Mouse (Mus musculus) Muller cell, postnatal 12 days (primary cell): ENCODE results near the gene Rpl36-ps4.
"Not testable (repeated sequence)": the region's sequence is repeated elsewhere in the genome, so short reads cannot be mapped to it uniquely, and the experiment has no call there.

Experiments
- DNase-seq: peaks from one replicate; pipeline ENCODE4 v3.0.0-alpha.2; 2015; ENCODE audit errors: inconsistent ontology term

Rpl36-ps4 gene

DNA sequence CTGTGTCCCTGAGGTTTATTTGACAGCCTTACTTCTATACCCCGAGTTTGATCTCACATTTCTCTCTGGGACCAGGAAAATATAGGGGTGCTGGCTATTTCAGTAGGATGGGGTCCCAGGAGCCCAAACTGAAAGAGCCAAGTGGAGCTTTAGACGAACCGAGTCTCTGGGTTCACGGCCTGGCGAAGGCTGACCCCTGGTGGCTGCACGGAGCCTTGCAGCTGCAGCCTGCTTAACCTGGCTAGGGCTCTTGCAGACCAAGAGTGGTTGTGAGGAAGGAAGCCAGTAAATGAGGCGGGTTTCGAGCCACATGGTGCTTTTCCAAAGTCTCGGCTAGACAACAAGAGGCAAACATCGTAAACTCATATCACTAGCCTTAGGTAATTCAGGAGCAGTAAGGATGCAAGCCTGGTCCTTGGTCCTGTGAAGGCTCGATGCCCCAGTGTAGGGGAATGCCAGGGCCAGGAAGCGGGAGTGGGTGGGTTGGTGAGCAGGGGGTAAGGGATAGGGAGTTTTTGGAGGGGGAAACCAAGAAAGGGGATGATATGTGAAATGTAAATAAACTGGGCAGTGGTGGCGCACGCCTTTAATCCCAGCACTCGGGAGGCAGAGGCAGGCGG, 28.3 kb downstream of the Rpl36-ps4 start:
- DNase-seq: peak; percentile 61

DNA sequence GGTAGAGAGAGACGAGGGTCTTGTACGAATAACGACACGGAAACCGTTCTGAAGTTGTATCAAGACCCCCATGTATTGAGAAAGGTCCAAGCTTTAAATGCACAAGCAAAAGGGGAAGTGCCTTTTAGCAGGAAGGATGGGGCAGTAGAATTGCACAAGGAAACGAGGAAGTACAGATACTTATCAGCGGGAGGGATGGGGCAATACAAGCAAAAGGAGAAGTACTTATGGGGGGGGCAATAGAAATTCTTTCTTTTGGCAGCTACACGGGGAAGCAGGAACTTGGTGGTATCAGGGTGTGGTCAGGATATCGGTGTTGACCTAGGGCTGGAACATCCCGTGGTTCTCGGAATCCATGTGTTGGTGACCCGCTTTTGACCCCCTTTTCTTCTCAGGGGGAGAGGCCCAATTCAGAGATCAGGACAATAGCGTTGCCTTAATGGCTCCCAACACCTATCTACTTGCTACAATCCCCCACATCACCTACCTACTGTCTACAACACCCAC, 33.9 kb downstream of the Rpl36-ps4 start:
- DNase-seq: not testable (repeated sequence)

DNA sequence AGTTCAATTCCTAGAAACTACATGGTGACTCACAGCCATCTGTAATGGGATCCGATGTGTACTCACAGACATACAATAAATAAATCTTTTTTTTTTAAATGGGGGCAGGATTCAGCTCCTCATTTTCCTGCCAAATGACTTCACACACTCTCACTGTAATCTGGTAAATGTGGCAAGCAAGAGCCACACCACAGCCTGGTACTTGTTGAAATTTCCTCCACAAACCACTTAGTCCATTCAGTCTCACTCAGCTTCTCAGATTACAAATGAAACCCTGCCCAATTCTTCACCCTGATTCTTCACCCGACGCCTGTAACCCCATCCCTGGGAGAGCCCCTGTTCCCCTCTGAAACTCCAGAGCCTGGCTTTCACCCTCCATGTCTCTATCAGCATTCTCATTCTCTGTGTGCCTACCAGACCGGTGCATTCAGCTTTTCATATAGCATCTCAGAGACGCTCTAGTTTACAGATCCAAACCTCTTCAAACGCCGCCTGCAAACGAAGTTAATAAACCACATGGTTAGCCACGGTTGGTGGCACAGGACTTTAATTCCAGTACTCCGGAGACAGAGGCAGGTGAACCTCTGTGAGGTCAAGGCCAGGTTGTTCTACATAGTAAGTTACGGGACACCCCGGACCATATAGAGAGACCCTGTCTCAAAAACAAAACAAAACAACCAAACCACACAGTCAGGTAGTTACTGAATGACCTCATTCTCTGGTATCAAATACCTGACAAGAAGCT, 36.5 kb downstream of the Rpl36-ps4 start:
- DNase-seq: no peak

DNA sequence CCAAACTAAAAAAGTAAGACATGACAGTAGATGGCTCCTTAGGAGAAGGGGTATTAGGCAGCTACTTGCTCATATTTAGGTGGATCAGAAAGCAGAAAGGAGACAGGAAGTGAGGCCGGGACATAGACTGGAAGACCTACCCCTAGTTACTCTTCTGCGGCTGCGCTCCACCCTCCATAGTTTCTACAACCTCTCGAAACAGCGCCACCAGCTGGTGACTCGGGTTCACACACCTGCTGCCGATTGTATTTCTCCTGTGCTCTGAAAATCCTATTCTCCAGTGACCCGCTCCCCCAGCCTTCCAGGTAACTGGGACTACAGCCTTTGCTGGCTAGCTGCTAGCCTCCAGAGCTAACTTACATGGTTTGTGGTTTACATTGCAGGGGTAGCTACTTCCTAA, 37.5 kb downstream of the Rpl36-ps4 start:
- DNase-seq: no peak

DNA sequence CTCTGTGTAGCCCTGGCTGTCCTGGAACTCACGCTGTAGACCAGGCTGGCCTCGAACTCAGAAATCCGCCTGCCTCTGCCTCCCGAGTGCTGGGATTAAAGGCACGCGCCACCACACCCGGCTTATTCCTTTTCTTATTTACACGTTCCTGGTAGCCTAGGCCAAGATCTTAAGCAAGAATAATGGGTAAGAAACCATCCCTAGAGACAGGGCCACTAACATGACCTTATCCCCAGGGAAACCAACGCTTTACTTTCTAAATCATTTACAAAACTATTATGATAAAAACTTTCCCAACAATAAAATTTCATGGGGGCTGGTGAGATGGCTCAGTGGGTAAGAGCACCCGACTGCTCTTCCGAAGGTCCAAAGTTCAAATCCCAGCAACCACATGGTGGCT, 38.6 kb downstream of the Rpl36-ps4 start:
- DNase-seq: not testable (repeated sequence)

DNA sequence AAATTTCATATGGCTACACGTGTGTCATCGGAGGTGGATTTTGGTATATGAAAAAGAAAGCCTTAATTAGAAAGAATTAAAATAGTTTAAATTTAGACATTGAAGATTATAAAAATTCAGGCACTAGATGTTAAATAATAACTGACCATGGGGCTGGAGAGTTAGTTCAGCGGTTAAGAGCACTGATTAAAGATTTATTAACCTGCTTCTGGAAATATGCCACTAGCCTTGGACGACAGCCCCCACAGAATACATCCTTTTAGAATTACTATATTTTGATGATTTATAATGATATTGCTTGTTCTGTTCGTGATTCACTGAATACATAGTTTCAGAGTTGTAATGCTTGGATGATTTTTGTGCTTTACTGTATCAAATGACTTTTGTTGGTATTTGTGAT, 39.2 kb downstream of the Rpl36-ps4 start:
- not testable (repeated sequence) for DNase-seq

DNA sequence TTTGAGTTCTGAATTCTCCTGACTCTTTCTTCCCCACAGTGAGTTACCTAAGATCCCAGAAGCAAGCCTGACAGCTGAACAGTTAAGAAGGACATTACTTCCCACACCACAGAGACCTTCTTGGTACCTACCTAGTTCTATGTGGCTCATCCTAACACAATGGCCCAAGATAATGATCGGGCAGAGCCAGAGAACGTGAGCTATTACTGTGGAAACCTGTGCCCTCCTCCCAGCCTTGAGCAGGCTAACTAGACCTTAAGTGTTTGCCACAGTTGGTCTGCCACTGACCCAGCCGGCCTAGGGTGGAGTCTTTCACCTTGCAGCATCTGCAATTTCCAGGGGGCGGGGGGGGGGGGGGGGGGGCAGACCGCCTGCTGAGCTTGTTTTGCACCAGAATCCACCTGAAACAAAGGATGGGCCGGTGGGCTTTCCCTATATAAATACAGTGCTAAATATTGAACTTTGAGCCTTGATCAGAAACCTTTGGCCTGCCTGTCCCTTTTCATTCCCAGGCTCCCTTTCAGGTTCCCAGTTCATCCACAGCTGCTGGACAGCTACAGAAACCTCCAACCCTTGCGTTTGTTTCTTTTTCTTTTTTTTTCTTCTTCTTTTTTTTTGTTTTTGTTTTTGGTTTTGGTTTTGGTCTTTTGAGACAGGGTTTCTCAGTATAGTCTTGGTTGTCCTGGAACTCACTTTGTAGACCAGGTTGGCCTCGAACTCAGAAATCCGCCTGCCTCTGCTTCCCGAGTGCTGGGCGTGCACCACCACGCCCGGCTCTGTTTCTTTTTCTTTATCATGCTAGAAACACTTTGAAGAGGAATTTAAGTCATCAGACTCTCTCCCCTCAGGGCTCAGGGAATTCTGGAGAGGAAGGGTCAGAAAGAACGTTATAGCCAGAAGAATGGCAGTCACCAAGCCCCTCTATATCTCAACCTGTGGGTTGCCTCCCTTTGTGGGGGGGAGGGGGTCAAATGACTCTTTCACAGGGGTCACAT, 42.6 kb downstream of the Rpl36-ps4 start:
- no peak for DNase-seq

DNA sequence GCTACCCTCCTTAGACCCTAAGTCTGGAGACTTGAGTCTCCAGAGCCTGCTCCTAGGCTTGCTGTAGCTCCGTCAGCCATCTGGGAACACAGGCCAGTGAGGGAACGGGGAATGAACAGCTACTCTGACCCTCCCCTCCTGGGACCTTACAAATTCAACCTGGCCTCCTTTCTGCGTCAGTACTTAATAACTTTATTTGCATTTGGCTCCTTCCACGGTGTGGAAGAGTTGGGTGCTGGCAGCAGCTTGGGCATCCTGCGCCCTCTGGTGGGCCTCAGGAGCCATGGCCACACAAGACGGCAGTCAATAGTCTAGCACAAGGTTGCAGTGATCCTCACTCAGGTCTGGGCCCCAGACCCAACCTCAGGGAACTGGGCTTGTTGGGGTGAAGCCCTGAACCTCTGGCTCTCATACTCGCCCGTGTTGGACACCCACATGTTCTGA, 47.7 kb downstream of the Rpl36-ps4 start:
- DNase-seq: not testable (repeated sequence)
